Mouse (Mus musculus) liver, postnatal 0 days (tissue): Measurements from ENCODE around the gene Ppm1h.

Source experiments
- CTCF ChIP-seq: sonication (generic); IDR thresholded peaks from 2 replicates; pipeline ENCODE4 v1.5.1; 2016; ENCODE audit warnings: antibody characterized with exemption, low read depth
- EP300 ChIP-seq: IDR thresholded peaks from 2 replicates; pipeline ENCODE4 v1.6.1; 2016; ENCODE audit warnings: antibody characterized with exemption, low read depth, mild to moderate bottlenecking

- no peak for TF ChIP-seq CTCF
- no peak for TF ChIP-seq EP300
Observed at GRCm38 (mm10) chr10:122944888-122945287, 266.3 kb downstream of the Ppm1h start.
